Mouse (Mus musculus) midbrain, embryonic 11.5 days (tissue): Measurements from ENCODE around the gene Plrg1. TPM values are rescaled to one million over a fixed set of nuclear protein-coding genes. Genes with fewer than 3 reads are reported as not detected.

Source experiments
- ATAC-seq: fragments of 200-750 bp; cut with Nextera tagmentation; 2 replicates; pipeline ENCODE4 v1.8.0; 2017; ENCODE audit warnings: moderate TSS enrichment, moderate library complexity; ENCODE audit not compliant: low FRiP score
- DNase-seq: peaks from one replicate; pipeline ENCODE4 v3.0.0; 2015; ENCODE audit warnings: low spot score; ENCODE audit errors: missing footprints
- H3K27ac ChIP-seq: fragments of 300-500 bp; sonication (generic); 2 replicates; pipeline ENCODE4 v1.5.1; 2014; ENCODE audit warnings: low read depth, low read length
- H3K27me3 ChIP-seq: fragments of 300-500 bp; sonication (generic); 2 replicates; pipeline ENCODE4 v1.6.1; 2014; ENCODE audit warnings: mild to moderate bottlenecking, low read length, moderate library complexity, mixed read lengths; ENCODE audit not compliant: control insufficient read depth, insufficient read depth
- H3K36me3 ChIP-seq: fragments of 300-500 bp; sonication (generic); 2 replicates; pipeline ENCODE4 v1.6.1; 2014; ENCODE audit warnings: mild to moderate bottlenecking, low read length, moderate library complexity, mixed read lengths; ENCODE audit not compliant: control insufficient read depth, insufficient read depth
- H3K4me1 ChIP-seq: fragments of 300-500 bp; sonication (generic); 2 replicates; pipeline ENCODE4 v1.6.1; 2014; ENCODE audit warnings: low read length; ENCODE audit not compliant: control insufficient read depth, insufficient read depth
- H3K4me2 ChIP-seq: fragments of 300-500 bp; sonication (generic); 2 replicates; pipeline ENCODE4 v1.6.1; 2014; ENCODE audit warnings: mild to moderate bottlenecking, moderate library complexity
- H3K4me3 ChIP-seq: fragments of 300-500 bp; sonication (generic); 2 replicates; pipeline ENCODE4 v1.5.1; 2014; ENCODE audit warnings: low read depth, low read length
- H3K9ac ChIP-seq: fragments of 300-500 bp; sonication (generic); 2 replicates; pipeline ENCODE4 v1.6.1; 2014; ENCODE audit warnings: low read length
- H3K9me3 ChIP-seq: fragments of 300-500 bp; sonication (generic); 2 replicates; pipeline ENCODE4 v1.6.1; 2016; ENCODE audit warnings: low read length; ENCODE audit not compliant: control insufficient read depth
- WGBS: fragments of 180-500 bp; shearing (Covaris S2); extraction: QIAGEN DNeasy Blood & Tissue Kit; methylation state at CpG from one replicate; pipeline ENCODE4 v1.1.7; 2014; 5-methylcytosine and 5-hydroxymethylcytosine counted together
- polyA plus RNA-seq: library from polyadenylated mRNA; unstranded; fragments of >200 nt; fragmentation: Nextera tagmentation; extraction: Ambion mirVana; gene quantifications from 2 replicates; pipeline ENCODE4 v1.2.1, GENCODE M21; 2014

Gene Plrg1
- polyA plus RNA-seq, 1 experiment from 2014 or later = 142 TPM

- Histone ChIP-seq H3K9me3 (peaks cover 2% of the 10 kb centered on the region; the same call in 1 of the 2 replicates), H3K27ac (no peak overlapping the region), H3K9ac (no peak overlapping the region), H3K27me3 (no peaks in the 10 kb centered on the region), H3K4me2 (no peak overlapping the region), H3K4me3 (no peak overlapping the region), H3K36me3 (no peaks in the 10 kb centered on the region), H3K4me1 (peaks cover 17% of the 10 kb centered on the region)
- WGBS = 95% methylated on average over 6 of the region's 6 CpGs
- no peak for DNase-seq
- ATAC-seq = no peak
Observed at GRCm38 (mm10) chr3:83102286-83102685, 47.0 kb downstream of the Plrg1 start.

DNA sequence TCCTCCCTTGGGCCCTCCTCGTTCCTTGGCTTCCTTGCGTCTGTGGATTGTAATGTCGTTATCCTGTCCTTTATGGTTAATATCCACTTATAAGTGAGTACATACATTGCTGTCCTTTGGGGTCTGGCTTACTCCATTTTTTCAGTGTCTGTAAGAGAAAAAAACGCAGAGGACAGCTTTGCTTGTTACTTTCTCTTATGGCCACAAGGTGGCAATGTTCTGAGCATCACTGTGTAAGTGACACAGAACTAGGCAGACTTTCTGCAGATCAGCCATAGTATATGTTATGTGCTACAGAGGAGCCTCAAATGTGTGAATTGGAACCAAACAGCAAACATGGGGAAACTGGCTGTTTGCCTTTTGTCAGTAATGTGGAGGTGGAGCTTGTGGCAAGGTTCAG, 54.8 kb downstream of the Plrg1 start:
- WGBS = 38% methylated on average over 4 of the region's 4 CpGs
- peak; percentile 91 for DNase-seq
- Histone ChIP-seq H3K9me3 (peaks cover 2% of the 10 kb centered on the region; the same call in 1 of the 2 replicates), H3K4me2 (no peak overlapping the region), H3K4me1 (no peaks in the 10 kb centered on the region), H3K9ac (no peak overlapping the region), H3K4me3 (no peak overlapping the region), H3K27me3 (no peaks in the 10 kb centered on the region), H3K36me3 (no peaks in the 10 kb centered on the region), H3K27ac (no peak overlapping the region)
- peak; percentile 76; the same call in 1 of the 2 replicates for ATAC-seq

GRCm38 (mm10) chr3:83111485-83112261, 56.4 kb downstream of the Plrg1 start:
- Histone ChIP-seq H3K27me3 (no peaks in the 10 kb centered on the region), H3K4me3 (no peak overlapping the region), H3K4me2 (no peak overlapping the region), H3K9ac (no peak overlapping the region), H3K36me3 (no peaks in the 10 kb centered on the region), H3K4me1 (no peaks in the 10 kb centered on the region), H3K9me3 (no peaks in the 10 kb centered on the region), H3K27ac (no peak overlapping the region)
- WGBS = 46% methylated on average over 7 of the region's 7 CpGs
- ATAC-seq (no peak; the same call in 1 of the 2 replicates), DNase-seq (no peak)

DNA sequence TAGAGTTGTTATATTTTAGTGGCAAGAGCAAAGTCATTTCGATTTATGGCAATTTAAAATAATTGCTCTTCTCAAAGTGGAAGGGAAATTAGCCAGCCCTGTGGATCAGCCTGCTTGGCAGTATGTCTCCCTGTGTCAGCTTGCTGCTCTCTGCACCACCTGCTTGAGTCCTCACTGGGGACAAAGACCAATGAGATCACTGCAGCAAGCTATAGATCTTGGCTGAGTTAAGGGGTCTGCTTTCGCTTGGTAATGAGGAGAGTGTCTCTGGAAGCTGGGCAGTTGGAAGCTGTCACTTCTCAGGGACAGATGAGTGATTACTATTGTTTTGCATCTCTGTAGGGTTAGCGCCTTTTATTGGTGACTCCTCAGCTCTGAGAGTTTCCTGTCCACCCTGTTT, 57.5 kb downstream of the Plrg1 start:
- ATAC-seq (peak; percentile 51), DNase-seq (no peak)
- WGBS = 31% methylated on average over 3 of the region's 3 CpGs
- no peaks in the 10 kb centered on the region for H3K9me3 ChIP-seq
- H3K4me3 ChIP-seq = no peak overlapping the region
- H3K36me3 ChIP-seq = no peaks in the 10 kb centered on the region
- no peak overlapping the region for H3K9ac ChIP-seq
- no peaks in the 10 kb centered on the region for H3K27me3 ChIP-seq
- no peak overlapping the region for H3K27ac ChIP-seq
- H3K4me1 ChIP-seq = no peaks in the 10 kb centered on the region
- no peak overlapping the region for H3K4me2 ChIP-seq

DNA sequence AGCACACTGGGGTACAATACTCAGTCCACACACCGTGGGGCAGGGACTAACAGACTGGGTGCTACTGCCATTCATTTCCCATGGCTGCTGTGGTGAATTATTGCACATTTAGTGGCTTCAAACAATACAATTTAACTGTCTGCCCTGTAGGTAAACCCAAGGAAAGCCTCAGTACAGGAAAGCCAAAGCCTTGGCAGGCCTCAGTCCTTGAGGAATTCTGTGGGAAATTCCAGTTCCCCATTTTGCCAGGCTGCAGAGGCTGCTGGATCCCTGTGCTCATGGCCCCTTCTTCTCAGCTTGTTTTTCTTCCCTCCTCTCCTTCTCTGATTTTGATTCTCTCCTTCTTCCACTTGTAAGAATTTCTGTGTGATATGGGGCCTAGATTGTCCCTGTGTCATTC, 59.6 kb downstream of the Plrg1 start:
- DNase-seq = no peak

GRCm38 (mm10) chr3:83117592-83117991, 62.3 kb downstream of the Plrg1 start:
- Histone ChIP-seq H3K9ac (no peak overlapping the region), H3K9me3 (no peaks in the 10 kb centered on the region), H3K27me3 (no peaks in the 10 kb centered on the region), H3K4me1 (no peaks in the 10 kb centered on the region), H3K4me2 (no peak overlapping the region), H3K27ac (no peak overlapping the region), H3K4me3 (no peak overlapping the region), H3K36me3 (no peaks in the 10 kb centered on the region)
- WGBS = 80% methylated on average over 10 of the region's 10 CpGs
- DNase-seq (no peak), ATAC-seq (no peak)

More for the DNA sequence above, 59.6 kb downstream of the Plrg1 start:
- 52% methylated on average over 1 of the region's 1 CpGs for WGBS
- no peak overlapping the region for H3K4me3 ChIP-seq
- no peak overlapping the region for H3K27ac ChIP-seq
- H3K4me2 ChIP-seq = no peak overlapping the region
- H3K9ac ChIP-seq = no peak overlapping the region
- no peaks in the 10 kb centered on the region for H3K9me3 ChIP-seq
- no peak for ATAC-seq
- no peaks in the 10 kb centered on the region for H3K36me3 ChIP-seq
- no peaks in the 10 kb centered on the region for H3K27me3 ChIP-seq
- H3K4me1 ChIP-seq = no peaks in the 10 kb centered on the region

Other genes starting within 250 kb of the Plrg1 start
- 4.5 and 6.0 TPM in 2 replicates for gene Rbm46, start 179.0 kb upstream of the Plrg1 start, polyA plus RNA-seq
- 0.05 and 0.07 TPM in 2 replicates for gene Lrat, start 151.5 kb upstream of the Plrg1 start, polyA plus RNA-seq
- gene Fgg, start 47.8 kb upstream of the Plrg1 start, polyA plus RNA-seq = not detected in 2 replicates
- not detected in 2 replicates for gene Fga, start 29.4 kb upstream of the Plrg1 start, polyA plus RNA-seq
- not detected in 2 replicates for gene Fgb, start 5.7 kb upstream of the Plrg1 start, polyA plus RNA-seq
- 0.19 and 0.46 TPM in 2 replicates for gene Dchs2, start 72.4 kb downstream of the Plrg1 start, polyA plus RNA-seq